Mouse (Mus musculus) MEL (cell line): ENCODE data around the gene Mfap1a.
"Not testable (repeated sequence)": the region's sequence is repeated elsewhere in the genome, so short reads cannot be mapped to it uniquely, and the experiment has no call there.

Source experiments
- CTCF ChIP-seq, 3 experiments: IDR thresholded peaks in 2 of 3; conservative IDR thresholded peaks in 1 of 3; 2 replicates each; pipeline ENCODE4 v1.5.1; 2011 to 2012; ENCODE audit warnings: low read length in 3 of 3, low read depth in 2 of 3, mild to moderate bottlenecking in 2 of 3, improper control_type of control experiment in 1 of 3, inconsistent platforms in 1 of 3, mixed read lengths in 1 of 3, moderate library complexity in 1 of 3; ENCODE audit not compliant: control insufficient read depth in 1 of 3, insufficient read depth in 1 of 3, poor library complexity in 1 of 3, severe bottlenecking in 1 of 3
- EP300 ChIP-seq, 2 experiments: IDR thresholded peaks; 2 replicates each; pipeline ENCODE4 v1.6.1; 2011; ENCODE audit warnings: improper control_type of control experiment in 2 of 2, low read length in 2 of 2, low read depth in 1 of 2, mild to moderate bottlenecking in 1 of 2
- GATA1 ChIP-seq: IDR thresholded peaks from 2 replicates; pipeline ENCODE4 v1.6.1; 2011; ENCODE audit warnings: low read depth, low read length, improper control_type of control experiment
- HCFC1 ChIP-seq: IDR thresholded peaks from 2 replicates; pipeline ENCODE4 v1.6.1; 2012; ENCODE audit warnings: low read depth, mild to moderate bottlenecking, inconsistent platforms, low read length, improper control_type of control experiment, moderate library complexity
- POLR2A ChIP-seq, 2 experiments: IDR thresholded peaks; 2 replicates each; pipeline ENCODE4 v1.6.1; 2011 to 2012; ENCODE audit warnings: low read length in 2 of 2, mild to moderate bottlenecking in 2 of 2, control low read depth in 1 of 2, improper control_type of control experiment in 1 of 2, low read depth in 1 of 2, moderate library complexity in 1 of 2; ENCODE audit not compliant: control insufficient read depth in 1 of 2, insufficient read depth in 1 of 2, poor library complexity in 1 of 2
- ZC3H11A ChIP-seq: IDR thresholded peaks from 2 replicates; pipeline ENCODE4 v1.6.1; 2012; ENCODE audit warnings: low read depth, mild to moderate bottlenecking, inconsistent platforms, low read length, improper control_type of control experiment

DNA sequence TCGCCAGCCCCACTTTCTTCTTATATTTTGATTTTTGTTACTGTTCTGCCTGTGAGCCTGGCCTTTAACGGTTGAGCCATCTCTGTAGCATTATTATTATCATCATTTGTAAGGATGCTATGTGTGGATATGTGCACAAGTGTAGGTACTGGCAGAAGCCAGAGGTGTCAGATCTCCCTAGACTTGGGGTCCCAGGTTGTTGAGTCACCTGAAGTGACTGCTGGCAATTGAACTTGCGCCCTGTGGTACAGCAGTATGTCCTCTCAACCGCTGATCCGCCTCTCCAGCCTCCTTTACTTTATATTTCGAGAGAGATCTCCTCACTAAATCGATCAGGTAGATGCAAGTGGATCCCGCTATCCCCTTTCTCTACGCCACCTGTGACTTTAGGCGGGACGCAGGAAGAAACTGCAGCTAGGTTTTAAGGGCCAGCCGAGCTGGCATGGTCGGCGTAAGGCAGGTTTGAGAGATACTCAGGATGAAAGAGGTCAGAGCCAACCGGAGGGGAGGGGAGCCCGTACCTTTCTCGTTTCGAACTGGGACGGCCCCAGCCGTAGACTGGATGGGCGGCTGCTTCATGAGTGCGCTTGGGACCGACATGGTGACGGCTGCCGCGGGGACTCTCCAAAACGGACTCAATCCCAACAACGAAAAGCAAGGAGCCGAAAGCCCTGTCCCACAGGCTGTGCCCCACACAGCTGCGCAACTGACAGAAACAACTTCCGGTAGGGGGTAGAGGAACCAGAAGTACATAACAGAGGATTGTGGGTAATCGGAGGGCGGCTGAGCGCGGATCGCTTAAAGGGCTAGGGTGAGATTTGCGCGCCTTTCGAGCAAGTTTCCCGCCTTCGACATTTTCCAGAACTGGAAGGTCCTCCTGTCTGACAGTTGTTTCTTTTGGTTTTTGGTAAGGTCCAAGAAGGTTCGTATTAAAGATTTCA is at the start of gene Mfap1a, which contains the start of gene Wdr76:
- peak; percentile 72 to 92 for TF ChIP-seq POLR2A (IDR thresholded peaks at IDR 0.05; ENCODE audit: control insufficient read depth in 1 of 2, insufficient read depth in 1 of 2, low read depth in 1 of 2, low read length in 2 of 2, poor library complexity in 1 of 2)
- not testable (repeated sequence) for TF ChIP-seq CTCF (IDR thresholded peaks at IDR 0.05 in 2 of 3, conservative IDR thresholded peaks at IDR 0.05 in 1 of 3; ENCODE audit: control insufficient read depth in 1 of 3, insufficient read depth in 1 of 3, low read depth in 2 of 3, low read length in 3 of 3, poor library complexity in 1 of 3, severe bottlenecking in 1 of 3); ZC3H11A; GATA1; EP300 (IDR thresholded peaks at IDR 0.05; ENCODE audit: low read depth in 1 of 2, low read length in 2 of 2)
- peak; percentile 90 for TF ChIP-seq HCFC1
